Mouse (Mus musculus): ENCODE results near the gene Cdh18.

- no peak for TF ChIP-seq CTCF (IDR thresholded peaks at IDR 0.05; ENCODE audit: control insufficient read depth, insufficient read depth, low read length)
- TF ChIP-seq POLR2A (IDR thresholded peaks at IDR 0.05; ENCODE audit: borderline replicate concordance, control insufficient read depth, low read depth, low read length) = no peak
Measured at GRCm38 (mm10) chr15:22584667-22585066, 35.8 kb downstream of the Cdh18 start.
